Mouse (Mus musculus) thymus, postnatal 0 days (tissue): ENCODE measurements around the gene Vps53. TPM values are rescaled to one million over a fixed set of nuclear protein-coding genes. Genes with fewer than 3 reads are reported as not detected.
"Not testable (repeated sequence)": the region's sequence is repeated elsewhere in the genome, so short reads cannot be mapped to it uniquely, and the experiment has no call there.

Experiments
- DNase-seq: peaks from one replicate; pipeline ENCODE4 v3.0.0-alpha.2; 2015; ENCODE audit warnings: low spot score
- polyA plus RNA-seq: library from polyadenylated mRNA; unstranded; fragments of >200 nt; fragmentation: Nextera tagmentation; extraction: Ambion mirVana; gene quantifications from 2 replicates; pipeline ENCODE4 v1.2.1, GENCODE M21; 2015

The Vps53 gene
- 52.8 and 53.8 TPM in 2 replicates for polyA plus RNA-seq

DNA sequence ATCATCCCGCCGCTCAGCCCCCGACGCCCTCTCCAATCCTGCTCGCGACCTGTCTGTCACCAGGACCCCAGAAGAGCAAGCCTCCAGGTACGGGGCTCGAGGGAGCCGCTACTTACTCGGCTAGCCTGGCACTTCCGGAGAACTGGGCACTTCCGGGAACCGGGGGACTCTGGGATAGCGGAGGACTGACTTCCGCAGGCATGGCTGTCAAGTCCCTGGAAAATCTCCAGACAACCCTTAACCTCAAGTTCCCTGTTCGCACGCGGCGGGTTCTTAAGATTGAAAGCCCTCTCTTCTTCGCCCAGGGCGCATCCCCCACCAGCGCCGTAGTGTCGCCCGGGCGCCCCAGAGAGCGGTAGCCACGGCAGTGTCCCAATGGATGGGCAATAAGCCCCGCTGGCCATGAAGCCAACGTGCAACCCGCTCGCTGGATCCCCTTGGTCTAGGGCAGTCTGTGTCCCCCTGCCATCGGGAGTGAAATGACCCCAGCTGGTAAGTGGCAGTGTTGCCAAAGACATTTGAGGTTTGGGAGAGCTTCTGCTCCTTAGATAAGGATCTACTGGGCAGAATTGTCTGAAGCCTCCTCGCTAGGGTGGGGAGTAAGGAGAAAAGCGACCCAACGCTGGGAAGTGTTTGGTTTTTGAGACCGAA is at the start of gene Vps53, which contains the start of gene Fam57a:
TSS of gene Vps53 (minus strand) at position 153 of the 651 bp plus-strand sequence.
TSS of gene Fam57a (plus strand) at position 177 of the 651 bp plus-strand sequence.
- peak; percentile 85 for DNase-seq

DNA sequence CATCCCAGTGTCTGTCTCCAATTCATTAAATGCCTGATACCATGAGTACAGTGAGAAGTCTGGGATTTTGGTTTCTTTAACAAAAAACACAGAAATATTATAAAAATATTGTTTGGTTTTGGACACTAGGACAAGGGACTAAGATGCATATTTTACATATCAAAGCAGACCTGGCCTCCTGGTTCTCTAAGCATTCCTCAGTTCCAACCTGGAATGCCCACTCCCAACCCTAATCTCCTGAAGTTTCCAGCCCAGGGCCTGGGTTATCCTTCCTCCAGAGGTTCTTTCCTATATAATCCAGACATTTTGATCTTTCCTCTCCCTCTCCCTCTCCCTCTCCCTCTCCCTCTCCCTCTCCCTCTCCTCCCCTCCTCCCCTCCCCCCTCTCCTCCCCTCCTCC is 45.6 kb upstream of the Vps53 start:
- no peak for DNase-seq

DNA sequence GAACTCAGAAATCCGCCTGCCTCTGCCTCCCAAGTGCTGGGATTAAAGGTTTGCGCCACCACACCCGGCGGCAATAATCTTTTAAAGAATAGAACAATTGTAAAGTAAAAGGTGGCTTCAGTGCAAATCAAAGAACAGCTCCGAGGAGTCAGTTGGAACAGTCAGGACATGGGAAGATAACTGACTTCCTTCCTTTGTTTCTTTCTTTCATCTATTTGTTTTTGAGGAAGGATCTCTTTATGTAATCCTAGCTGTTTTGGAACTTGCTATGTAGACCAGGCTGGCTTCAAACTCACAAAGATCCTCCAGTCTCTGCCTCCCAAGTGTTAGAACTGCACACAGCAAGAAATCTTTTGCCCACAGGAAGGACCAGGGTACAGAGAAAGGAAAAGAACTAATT is 45.2 kb upstream of the Vps53 start:
- DNase-seq, result no peak

DNA sequence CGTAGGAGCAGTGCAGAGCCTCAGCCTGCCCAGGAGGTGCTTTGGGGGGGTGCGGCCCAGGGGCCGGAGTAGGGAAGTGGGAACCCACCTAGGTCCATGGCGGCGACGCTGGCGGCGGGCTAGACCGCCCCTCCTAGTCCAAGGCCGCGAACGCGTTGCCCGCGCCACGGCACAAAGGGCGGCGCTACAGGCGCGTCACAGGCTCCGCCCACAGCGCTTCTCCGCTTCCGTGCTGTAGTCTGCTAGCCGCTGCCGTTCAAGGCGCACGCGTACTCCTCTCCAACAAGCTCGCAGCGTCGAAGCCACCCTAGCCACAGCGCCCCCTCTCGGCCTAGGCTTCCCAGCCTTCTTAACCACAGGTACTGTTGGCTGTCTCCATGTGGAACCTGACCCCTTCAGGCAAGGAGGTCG is 37.9 kb upstream of the Vps53 start, which contains the start of the genes Dbil5 and Gemin4:
TSS of gene Dbil5 (plus strand) at position 219 of the 411 bp plus-strand sequence.
TSS of gene Gemin4 (minus strand) at position 275 of the 411 bp plus-strand sequence.
- peak; percentile 98 for DNase-seq

DNA sequence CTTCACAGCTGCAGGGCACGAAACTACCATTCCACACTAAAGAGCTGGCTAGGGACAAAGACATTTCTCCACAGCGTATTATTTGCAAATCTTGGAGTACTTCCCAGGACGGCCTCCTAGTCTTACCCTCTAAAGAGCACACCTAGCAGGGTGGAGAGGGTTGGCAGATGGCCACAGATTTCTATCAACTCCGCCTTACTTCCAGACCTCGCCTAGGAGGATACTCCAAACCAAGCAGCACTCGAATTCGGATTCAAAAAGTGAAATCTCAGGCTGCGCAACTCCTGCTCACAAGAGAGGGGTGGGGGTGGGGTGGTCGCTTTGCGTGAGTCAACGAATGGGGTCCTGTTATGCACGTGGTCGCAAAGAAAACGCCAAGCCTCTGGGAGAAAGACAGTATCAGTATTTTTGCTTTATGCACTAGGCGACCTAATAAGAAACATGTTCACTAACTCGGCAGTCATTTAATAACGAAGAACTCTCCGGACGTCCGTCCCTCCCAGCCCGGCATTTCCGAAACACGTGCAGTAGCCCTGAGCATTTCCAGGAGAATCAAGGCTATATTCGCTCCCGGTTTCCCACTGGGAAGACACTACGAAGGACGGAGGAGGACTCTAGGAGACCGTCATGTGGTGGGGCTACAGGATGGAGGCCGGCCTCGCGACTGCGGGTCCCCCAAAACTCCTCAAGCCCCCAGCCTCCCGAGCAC is 37.4 kb upstream of the Vps53 start:
- peak; percentile 14 for DNase-seq

DNA sequence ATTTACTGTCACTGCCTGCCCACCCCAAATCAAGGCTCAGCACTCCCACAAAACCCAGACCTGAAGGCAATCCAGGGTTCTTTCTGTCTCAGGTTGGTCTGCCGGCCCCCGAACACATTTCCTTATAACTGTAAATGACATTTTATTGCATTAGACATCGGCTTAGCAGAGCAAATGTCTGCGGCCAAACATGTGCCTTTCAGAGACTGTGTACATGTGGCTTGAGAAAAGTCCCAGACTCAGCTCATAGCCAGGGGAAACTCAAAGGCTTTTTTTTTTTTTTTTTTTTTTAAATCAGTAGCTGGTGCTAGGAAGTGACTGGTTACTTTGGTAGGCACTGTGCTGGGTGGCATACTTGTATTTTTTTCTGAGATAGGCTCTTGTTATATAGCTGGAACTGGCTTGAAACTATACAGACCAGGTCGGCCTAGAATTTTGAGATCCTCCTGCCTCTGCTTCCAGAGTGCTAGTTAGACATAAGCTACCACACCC is 36.6 kb upstream of the Vps53 start:
- DNase-seq, result no peak

DNA sequence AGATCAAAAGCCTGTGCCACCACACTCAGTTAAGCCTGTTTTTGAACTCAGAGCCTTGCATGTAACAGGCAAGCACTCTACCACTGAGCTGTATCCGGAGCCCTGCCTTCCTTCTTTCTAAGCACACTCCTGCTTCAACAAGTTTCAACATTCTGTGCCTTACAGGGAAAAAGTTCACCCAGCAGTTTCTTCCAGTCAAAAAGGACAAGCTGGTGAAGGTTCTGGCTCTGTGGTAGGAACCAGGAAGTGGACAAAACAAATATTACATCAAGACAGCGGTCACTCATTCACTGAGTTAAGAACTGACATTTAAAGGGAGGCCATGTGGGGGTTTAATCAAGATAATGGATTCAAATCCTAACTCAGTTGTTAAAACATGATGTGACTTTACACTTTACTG is 35.6 kb upstream of the Vps53 start:
- DNase-seq, result no peak

DNA sequence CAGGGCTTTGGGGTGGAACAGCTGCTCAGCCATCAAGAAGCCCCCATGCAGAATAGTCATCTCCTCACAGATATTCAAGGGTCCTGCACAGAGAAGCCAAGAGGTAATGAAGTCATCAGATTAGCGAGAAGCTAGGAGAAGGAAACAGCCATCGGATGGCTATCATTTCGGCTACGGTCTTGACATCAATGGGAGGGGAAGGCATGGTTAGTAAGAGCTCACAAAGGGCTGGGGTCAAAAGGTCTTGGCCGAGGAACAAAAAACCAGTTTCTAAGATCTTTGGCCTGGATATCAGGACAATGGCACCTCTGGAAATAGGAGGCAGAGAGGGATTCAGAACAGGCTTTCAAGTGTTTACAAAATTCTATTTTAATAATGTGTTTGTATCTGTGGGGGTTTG is 34.4 kb upstream of the Vps53 start:
- DNase-seq, result no peak

DNA sequence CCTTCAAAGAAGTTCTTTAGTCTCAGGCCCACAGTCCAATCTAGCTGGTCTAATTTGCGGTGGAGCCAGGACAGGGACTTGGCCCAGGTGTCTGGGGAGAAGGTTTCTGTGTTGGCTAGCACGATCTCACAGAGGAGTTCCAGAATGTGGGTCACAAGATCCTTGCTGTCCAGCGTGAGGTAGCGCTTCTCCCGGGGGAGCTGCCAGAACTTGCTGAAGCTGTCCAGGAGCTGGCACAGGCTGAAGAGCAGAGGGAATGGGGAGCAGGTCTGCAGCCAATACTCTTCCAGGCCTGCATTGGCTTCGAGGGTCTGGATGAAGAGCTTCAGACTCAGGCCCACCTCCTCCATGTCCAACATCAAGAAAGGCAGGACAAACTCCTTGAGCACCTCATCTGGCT is 32.1 kb upstream of the Vps53 start:
- DNase-seq, result not testable (repeated sequence)

DNA sequence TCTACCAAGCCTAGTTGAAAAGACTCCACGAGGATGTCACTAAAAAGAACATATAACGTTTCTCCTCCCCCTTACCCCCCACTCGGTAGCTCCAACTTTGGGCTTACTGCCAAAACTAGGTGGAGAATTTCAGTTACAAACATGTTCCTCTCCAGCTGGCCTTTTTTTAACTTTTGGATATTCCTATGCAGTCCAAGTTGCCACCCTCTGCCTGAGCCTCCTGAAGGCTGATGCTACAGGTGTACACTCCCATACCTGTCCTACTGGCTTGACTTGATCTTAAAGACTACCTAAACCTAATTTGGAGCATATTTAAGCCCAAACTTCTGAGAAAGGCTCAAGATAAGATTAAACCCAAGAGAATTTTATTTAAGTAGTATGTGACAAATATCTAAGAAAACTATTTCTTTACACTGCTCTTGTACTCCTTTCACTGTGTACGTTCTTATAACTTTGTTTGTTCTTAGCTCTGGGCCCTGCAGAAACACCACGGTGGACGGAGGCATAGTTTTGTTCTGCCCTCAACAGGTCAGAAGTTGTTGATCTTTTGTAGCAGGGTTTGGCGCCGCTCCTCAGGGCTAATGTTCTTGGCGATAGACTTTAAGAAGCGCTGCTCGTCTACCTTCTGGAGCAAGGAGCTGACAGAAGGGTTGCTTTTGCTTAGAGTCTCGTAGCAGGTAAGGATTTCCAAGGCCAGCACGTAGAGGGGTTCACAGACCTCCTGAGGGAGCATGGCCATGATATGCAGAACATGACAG is 31.0 kb upstream of the Vps53 start:
- no peak for DNase-seq

DNA sequence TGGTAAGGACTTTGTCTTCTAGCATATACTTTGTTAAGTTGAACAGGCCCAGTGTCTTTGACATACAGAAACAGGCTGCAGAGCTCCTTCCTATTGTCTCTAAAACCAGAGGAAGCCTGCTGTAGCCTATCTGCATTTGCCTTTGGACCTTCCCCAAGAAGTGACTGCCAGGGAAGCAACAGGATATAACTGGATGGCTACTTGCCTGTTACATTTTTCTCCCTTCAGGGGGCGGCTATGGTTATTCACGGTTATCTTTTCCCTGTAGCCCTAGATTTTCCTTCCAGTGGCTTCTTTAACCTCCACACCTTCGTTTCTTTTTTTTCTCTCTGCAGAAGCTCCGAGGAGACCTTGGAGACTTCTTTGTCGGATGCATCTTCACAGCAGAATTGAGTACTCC is 27.3 kb upstream of the Vps53 start:
- no peak for DNase-seq

DNA sequence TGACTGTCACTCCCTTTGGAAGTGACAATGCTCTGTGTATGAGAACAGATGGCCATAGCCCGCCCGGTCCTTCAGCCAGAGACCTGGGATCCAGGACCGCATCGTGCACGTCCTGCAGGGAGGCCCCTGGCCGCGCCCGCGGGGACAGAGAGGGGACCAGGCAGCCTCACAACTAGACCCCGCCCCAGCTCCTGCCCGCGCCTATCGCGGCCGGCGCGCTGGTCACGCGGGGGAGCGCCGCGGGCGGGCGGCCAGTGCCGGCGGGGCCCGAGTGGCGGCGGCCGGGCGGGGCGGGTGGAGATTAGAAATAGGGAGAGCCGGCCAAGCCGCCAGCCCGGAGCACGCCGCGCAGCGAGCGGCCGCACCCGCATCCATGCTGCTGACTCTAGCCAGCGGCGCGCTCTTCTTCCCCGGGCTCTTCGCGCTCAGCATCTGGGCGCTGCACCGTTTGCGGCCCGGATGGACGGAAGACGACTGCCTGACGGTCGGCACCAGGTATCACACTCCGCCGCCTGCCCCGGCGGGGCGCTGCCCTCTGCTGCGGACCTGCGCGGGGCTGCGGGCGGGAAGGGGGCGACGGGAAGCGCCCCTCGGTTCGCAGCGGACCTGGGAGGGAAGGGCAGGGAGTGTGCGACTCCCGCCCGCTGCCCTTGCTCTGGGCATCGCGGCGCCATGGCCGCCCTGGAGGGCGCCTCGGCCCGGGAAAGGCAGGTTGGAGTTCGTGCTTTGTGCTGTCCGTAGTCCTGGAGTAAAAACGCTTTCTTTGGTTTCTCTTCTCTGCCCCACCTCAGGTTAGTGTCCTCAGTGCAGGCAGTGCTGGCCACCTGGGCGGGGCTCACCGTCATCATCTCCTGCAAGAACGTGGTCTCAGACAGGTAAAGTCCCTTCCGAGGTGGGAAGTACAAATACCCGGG is 22.6 kb upstream of the Vps53 start:
- peak; percentile 40 for DNase-seq

DNA sequence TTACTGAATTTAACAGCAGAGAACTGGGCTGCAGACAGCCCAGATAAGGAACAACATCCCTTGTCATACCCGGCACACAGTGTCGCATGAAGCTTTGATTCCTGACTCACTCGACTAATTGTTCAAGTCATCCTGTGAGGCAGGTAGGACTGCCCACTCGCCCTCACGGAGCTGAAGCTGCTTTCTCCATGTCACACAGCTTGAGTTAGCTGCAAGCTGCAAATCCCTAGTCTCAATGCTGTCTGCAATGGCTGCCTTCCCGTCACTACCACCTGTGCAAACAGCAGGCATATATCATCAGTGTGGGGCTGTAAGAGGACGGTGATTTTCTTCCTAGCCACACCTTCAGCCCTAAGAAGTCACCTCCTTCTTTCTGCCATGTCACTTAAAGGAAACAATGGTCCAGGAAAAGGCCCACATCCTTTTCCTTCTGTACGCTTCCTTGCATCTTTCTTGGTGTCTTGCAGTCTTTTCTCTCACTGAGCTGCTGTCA is 17.6 kb upstream of the Vps53 start:
- DNase-seq, result no peak

DNA sequence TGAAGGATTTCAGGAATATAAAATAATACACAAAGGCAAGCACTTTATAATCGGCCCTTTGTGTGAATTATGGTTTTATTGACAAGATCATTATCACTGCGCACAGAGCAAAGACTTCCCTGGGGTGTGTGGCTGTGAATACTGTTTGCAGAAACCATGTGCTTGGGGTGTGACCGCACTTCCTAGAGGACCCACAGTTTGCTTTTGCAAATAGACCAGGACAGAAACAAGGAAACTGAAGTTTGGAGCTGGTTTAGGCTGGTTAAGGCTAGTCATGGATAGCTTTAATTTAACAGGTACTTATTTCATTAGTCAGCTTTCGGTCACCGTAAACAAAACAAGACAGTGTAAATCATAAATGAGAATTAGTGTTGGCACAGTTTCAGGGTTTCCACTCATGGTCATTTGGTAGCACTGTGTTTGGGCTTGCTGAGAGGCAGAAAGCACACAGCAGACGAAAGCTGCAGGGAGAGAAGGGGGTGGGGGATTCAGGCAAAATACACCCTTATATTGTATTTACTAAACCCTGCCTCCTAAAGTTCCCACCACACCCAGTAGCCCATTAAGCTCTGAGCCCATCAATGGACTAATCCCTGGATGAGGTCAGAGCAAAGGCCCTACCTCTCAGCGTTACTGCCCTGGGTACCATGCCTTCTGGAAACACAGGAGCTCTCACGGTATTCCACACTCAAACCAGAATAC is 17.0 kb upstream of the Vps53 start:
- no peak for DNase-seq

DNA sequence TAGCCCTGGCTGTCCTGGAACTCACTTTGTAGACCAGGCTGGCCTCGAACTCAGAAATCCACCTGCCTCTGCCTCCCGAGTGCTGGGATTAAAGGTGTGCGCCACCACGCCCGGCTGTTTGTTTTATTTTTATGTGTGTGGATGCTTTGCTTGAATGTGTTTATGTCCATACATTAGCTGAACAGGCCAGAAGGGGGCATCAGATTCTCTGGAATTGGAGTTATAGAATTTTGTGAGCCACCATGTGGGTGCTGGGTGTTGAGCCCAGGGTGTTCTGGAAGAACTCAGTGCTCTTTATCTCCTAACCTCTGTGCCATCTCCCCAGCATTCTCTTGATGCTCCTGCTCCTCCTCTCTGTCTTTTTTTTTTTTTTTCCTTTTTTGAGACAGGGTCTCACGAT is 7.5 kb upstream of the Vps53 start:
- no peak for DNase-seq

DNA sequence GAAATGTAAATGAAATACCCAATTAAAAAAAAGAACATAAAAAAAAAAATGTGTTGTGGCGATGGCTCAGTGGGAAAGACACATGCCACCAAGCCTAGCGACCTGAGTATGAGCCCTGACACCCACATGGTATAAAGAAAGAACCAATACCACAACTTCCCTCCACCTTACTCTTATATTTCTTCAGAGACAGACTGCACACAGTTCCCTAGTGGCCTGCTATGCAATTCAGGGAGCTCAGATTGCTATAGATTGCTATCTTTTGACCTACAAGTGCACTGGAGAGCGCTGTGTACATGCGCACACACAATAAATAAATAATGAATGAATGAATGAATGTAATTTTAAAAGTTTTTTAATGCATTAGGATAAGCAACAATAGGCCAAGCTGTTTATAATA is 4.3 kb upstream of the Vps53 start:
- no peak for DNase-seq

DNA sequence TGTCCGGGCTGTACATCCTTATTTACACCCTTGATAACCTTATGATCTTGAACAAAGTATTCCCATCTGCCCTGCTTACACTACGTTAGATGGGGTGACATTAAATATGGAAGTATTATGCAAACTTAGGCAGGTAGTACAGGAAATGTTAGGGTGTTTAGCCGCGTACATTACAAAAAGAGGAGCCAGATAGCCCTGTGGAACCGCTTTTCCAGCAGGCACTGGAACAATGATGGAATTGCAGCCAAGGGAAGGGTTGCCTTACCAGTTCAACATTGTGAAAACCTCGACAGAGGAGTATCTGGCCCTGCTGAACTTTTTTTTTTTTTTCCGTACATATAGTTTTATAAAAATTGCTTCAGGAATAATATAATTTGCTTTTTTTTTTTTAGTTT is 696 bp upstream of the Vps53 start:
- DNase-seq, result no peak

DNA sequence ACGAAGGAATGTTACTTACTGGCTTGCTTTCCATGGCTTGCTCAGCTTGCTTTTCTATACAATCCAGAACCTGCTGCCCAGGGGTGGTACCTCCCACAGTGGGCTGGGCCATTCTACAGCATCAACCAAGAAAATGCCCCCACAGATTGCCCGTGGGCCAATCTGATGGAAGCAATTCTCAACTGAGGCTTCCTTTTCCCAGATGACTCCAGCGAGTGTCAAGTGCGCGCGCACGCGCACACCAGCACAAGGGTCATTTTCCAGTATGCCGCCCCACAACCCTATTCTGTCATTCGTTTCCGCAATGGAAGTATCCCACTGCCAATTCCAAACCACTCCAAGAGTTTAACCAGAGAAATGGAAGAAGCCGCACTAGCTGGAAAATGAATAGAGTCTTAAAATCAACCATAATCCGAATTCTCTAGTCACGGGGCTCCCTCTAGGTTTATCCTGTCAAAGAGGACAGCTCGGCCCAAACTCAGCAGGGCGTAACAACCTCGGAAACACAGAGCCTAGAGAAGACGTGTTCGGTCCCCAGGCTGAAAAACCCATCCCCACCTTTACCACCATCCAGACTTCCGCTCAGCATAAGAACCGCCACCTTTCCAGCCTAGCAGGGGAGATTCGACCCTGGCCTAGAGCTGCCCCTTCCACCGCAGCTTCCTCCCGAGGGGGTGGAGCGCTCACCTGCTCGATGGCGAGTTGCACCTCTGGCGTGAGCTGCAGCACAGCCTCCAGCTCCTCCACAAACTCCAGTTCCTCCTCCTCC is 537 bp downstream of the Vps53 start:
- DNase-seq, result peak; percentile 20

DNA sequence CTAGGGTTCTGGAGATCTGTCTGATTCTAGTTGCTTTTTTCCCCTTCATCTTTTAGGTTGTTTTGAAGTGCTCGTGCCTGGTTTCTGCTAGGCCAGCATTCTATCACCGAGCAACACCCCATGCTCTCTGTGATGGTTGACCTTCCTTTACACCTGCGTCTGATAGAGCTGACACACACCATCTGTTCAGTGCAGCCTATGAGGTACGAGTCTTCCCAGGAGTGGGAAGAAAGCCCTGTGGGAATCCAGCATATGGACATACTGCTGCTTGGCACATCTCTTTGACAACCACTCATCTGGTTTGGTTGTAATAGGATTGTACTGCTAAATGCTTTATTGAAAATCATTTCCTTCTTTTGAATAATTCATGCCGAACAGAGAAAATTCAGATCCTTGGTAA is 9.2 kb downstream of the Vps53 start:
- no peak for DNase-seq
